Mouse (Mus musculus): Measurements from ENCODE around the gene Unc45a.

Unc45a gene

DNA sequence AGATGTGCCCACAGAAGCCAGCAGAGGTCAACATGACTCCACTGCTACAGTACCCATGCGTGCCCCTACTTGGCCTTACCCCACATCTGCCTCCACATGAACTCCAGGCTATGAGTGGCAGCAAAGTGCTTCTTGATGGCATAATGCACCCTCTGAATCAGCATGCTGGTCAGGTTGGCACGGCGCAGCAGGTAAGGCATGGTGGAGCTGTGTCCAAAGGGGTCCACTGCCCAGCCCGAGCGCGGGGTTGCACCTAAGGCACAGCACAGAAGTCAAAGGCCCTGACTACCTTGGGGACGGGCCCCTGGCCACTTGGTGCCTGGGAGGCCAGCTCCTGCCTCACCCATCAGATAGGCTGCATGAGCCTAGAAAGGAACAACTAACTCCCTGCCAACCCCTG is 26.4 kb upstream of the Unc45a start:
- no peak for DNase-seq (ENCODE audit: low spot score)

DNA sequence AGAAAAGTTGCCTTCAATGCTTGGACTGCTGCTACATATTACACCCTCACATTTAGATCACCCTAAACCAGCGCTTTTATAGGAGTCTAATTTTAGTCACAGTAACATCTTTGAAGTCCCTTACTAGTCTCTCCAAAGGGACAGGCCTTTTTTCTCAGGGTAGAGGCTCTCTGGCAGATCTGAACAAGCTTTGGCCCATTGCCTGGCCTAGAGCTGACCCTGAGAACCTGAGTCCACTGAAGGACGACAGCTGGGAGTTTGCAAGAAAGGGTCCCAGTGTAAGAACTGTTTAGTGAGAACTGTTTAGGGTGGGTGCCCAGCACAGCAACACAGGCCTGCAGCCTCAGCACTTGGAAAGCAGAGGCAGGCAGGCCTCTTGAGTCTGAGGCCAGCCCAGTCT is 25.0 kb upstream of the Unc45a start:
- DNase-seq (ENCODE audit: low spot score): no peak

- no peak for DNase-seq (ENCODE audit: low spot score)
Measured at GRCm38 (mm10) chr7:80360435-80360834, 19.6 kb upstream of the Unc45a start.

- no peak for DNase-seq (ENCODE audit: low spot score)
Measured at GRCm38 (mm10) chr7:80358039-80358438, 17.2 kb upstream of the Unc45a start.

DNA sequence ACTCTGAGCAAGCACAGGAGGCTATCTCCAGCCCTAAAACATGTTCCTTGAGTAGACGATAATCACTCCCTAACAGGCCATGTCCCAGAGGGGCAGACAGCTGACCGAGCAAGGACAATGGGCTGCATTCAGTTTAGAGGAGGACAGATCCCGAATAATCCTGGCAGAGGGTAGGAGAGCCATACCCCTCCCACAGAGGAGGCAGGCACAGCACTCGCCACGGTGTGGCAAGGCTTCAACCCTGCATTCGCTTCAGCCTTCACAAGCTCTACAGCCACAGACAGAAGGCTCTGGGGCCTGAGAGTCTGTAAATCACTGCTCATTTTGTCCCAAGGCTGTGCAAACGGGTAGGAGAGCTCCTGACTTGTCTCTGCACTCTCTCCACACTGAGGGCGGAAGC is 16.4 kb upstream of the Unc45a start:
- DNase-seq (ENCODE audit: low spot score): no peak

- no peak for DNase-seq (ENCODE audit: low spot score)
Measured at GRCm38 (mm10) chr7:80356351-80356750, 15.5 kb upstream of the Unc45a start.

DNA sequence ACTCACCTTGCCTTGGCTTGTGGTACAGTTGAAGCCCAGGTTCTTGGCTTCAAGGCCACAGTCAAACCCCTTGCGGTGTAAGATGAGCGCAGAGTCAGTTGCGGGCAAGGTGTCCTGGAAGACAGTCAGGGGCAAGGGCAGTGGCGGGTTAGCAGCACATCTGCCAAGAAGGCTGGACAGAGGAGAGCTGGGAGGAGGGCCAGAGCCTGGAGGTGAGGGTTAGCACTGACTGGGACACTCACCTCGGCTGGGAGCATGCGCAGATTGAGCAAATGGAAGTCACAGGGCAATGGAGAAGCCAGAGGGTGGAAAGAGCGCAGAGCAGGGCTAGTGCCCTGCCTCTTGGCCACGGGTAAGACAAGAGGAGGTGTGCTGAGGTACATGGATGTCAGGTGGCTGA is 12.1 kb upstream of the Unc45a start:
- DNase-seq (ENCODE audit: low spot score): no peak

DNA sequence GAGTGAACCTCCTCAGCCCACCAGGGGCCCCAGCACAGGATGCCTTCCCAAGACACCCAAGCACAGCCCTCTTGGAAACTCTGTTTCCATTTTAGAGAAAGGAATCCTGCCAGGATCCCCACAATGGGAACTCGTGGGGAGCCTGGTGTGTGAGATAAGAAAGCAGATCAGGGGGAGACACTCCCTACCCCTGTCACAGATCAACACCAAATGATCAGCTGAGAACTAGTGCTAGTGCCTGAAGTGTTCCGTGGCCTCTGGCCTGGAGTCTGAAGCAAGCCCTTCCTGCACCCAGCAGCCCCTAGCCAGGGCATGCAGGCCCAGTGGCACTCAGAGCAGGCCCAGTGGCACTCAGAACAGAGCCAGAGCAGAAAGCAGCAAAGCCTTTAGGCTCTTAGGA is 10.0 kb upstream of the Unc45a start:
- no peak for DNase-seq (ENCODE audit: low spot score)

DNA sequence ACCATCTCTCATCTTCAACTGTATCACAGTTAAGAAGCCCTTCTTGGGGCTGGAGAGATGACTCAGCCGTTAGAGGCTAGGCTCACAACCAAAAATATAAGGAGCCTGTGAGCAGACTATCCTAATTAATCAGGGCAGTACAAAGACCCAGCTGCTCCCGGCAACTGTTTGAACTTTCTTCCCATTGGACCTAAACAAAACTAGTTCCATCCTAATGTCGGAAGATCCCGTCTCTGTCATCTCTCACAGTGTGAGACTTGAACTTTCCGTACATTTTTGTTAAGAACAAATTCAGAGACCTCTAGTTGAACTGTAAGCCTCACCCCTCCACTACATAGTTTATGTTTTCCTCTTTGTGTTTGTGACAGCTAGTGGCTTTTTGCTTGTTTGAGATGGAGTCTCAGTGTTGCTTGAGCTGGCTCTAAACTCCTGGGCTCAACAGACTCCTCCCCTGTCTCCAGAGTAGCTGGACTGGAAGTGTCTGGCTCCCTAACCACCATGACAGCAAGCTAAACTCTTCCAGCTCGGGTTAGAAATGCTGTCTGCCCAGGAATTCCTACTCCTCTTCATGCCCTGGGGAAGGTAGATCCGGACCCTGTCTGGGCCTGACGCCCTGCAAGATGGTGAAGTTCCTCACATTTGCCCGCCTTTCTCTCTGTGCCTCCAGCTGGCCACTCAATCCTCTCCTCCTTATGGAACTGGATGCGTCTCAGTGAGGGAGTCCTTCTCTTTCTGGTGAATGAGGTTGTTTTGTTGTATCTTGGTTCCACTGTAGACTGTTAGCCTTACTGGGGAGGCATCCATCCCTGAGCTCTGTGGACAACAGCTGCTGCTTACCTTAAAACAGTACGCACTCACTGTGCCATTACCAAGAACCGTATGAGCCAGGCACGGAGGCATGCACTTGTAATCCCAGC is 7.1 kb upstream of the Unc45a start:
- DNase-seq (ENCODE audit: low spot score): no peak

- no peak for DNase-seq (ENCODE audit: low spot score)
Measured at GRCm38 (mm10) chr7:80346830-80347229, 6.0 kb upstream of the Unc45a start.

- DNase-seq (ENCODE audit: low spot score): no peak
Measured at GRCm38 (mm10) chr7:80346173-80346572, 5.4 kb upstream of the Unc45a start.

DNA sequence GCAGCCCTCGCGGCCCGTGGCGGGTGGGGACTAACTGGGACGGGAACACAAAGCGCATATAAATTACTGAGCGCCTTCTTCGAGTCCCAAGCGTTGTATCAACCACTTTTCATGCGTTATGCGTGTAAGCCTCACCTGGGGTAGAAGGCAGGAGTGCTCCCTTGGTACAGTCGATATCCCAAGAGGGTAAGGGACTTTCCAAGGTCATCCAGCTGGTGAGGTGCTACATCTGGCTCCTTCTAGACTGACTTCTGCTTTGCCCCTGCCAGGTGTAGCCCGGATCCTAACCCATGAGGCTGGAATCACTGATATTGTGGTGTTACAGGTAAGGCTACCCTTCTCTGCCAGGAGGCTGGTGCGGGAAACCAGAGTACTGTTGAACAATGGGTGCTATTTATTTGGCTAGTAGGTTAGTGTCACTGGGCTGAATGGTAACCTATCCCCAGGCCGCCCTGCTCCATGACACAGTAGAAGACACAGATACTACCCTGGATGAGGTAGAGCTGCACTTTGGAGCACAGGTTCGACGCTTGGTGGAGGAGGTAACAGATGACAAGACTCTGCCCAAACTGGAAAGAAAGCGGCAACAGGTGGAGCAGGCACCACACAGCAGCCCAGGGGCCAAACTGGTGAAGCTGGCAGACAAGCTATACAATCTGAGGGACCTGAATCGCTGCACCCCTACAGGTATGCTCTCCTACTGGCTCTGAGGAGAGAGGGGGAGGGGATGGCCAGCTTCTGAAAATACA is 2.6 kb upstream of the Unc45a start:
- no peak for DNase-seq (ENCODE audit: low spot score)

DNA sequence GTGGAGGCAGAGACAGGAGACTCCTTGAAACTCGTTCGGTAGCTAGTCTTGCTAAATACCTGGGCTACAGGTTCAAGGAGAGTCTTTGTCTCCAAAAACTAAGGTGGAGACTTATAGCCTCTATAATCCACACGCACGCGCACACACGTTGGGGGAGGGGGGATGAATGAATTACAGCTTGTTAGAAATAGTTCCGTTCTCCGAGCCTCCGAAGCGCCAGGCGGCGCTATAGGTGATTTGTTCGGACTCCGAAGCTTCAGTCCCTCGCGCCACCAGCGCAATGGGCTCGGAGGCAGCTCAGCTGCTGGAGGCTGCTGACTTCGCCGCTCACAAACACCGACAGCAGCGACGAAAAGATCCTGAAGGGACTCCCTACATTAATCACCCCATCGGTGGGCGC is 2.1 kb upstream of the Unc45a start, which contains the start of gene Hddc3:
Gene Hddc3, plus strand, starts transcription at position 247 of the 400 bp plus-strand sequence.
- DNase-seq (ENCODE audit: low spot score): peak; percentile 81

- no peak for DNase-seq (ENCODE audit: low spot score)
Measured at GRCm38 (mm10) chr7:80341793-80342192, 988 bp upstream of the Unc45a start.

DNA sequence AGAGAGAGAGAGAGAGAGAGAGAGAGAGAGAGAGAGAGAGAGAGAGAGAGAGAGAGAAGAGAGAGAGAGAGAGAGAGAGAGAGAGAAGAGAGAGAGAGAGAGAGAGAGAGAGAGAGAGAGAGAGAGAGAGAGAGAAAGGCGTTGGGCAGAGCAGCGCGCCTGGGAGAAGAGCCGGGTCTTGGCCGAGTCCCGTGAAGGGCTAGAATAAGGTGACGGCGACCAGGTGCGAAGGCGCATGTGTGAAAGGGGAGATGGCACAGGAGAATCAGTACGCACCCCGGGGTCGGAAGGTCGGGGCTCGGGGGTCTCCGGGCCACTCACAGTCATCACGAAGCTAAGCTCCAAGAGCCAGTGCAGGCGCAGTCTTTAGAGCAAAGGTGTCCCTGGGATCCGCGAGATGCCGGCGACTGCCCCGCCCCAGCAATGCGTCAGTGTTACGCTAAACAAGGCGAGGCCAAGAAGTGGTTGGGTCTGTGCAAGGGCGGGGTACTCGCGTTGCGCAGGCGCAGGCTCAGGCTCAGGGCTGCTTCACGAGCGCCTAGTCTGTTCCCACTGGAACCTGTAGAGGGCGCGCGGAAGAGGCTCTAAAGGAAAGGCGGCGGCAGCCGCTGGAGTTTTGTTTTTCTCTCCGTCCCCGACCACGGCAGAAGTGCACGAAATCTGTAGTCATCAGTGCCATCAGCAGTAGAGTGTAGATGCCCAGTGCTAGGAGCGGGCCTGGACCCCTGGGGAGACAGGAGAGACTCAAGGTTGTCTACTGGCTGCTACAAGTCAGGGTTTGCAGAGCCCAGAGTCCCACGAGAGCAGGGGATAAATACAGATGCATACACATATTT is 794 bp downstream of the Unc45a start:
- peak; percentile 94 for DNase-seq (ENCODE audit: low spot score)

DNA sequence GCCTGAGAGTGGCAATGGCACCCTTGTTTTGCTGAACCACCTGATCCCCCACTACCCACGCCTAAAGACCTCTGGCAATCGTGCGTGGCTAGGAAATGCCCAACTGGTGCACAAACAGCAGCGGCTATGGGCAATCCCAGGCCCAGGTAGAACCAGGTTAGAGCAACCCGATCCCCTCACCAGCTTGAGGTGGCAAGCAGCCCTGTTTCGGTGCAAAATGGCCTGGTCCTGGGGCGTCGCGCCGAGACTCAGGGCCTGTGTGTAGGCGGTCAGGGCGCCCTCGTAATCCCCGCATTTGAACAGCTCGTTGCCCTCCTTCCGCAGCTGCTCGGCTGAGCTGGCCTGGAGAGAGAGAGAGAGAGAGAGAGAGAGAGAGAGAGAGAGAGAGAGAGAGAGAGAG is 1.4 kb downstream of the Unc45a start:
- DNase-seq (ENCODE audit: low spot score): no peak

- no peak for DNase-seq (ENCODE audit: low spot score)
Measured at GRCm38 (mm10) chr7:80336932-80337331, 3.9 kb downstream of the Unc45a start.

- no peak for DNase-seq (ENCODE audit: low spot score)
Measured at GRCm38 (mm10) chr7:80334848-80335247, 6.0 kb downstream of the Unc45a start.

DNA sequence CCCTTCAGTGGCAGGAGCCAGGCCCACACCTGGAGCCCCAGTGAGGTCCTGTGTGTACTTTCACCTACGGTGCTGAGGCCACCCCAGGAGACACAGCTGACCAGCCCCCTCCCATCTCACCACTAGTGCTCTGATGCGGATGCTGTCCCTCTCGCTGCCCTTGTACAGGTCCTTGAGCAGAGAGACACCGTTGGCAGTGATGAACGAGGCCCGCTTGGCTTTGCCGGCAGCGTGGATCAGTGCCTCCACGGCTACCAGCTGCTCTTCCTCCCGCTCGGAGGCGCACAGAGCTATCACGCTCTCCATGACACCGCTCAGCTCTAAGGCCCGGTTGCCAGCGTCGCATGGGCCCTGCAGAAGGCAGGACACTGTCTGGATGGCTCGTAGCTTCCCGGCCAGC is 9.4 kb downstream of the Unc45a start:
- DNase-seq (ENCODE audit: low spot score): no peak

GRCm38 (mm10) chr7:80330278-80330677 is 10.5 kb downstream of the Unc45a start:
- DNase-seq (ENCODE audit: low spot score): no peak

DNA sequence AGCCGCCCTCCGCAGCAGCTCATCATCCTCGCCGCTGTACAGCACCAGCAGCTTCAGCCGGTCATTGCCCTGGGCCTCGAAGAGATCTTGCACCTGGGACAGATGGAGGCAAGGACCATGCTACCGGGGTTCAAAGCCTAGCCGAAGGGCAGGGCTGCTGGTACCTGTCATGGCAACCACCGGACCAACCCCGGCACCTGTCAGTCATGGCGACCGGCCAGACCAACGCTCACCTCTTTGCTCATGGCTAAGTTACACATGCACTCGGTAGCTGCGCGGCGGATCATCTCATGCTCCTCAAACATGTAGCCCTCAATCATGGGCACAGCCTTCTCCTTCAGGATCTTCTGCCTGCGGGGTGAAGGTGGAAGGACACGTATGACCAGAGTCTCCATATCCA is 14.7 kb downstream of the Unc45a start:
- DNase-seq (ENCODE audit: low spot score): no peak

GRCm38 (mm10) chr7:80325292-80325868 is 15.4 kb downstream of the Unc45a start:
- DNase-seq (ENCODE audit: low spot score): no peak

Measured in urinary bladder, postnatal 10 days (tissue).